ENCODE assay signal across 16 mouse cellular contexts in the genomic region with DNA sequence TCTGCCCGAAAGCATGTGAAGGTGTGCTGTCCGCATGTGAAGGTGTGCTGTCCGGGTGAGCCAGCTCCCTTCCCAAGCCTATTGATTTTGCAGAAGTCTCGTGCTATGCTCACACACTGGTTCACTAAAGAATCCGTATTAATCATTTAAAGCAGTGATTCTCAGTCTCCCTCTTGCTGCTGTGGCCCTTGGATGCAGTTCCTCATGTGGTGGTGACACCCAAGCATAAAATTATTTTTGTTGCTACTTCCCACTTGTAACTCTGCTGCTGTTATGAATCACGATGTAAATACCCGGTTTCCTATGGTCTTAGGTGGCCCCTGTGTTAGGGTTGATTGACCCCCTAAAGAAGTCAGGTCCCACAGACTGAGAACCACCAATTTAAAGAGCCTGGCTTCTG.
"Had no signal": no experiment of that assay in that cellular context is flagged by ENCODE, and none has a peak within 500 bp of the region (broad histone marks: within the 10 kb centered on the region; RNA-seq: fewer than 3 reads in every experiment).

No protein-coding gene starts in this region.

- ATAC-seq: hindbrain, postnatal 0 days; intestine, embryonic 15.5 days; intestine, postnatal 0 days had no signal

- DNase-seq: gastrocnemius, adult 2 months; gastrocnemius, postnatal 10 days; gastrocnemius, postnatal 25 days; heart, adult 11 months; heart, adult 2 months; heart, postnatal 14 days; heart, postnatal 36 days; kidney, adult 18-20 months; kidney, adult 8-10 months; kidney, postnatal 10 days; kidney, postnatal 25 days; kidney, postnatal 4 days; liver had no signal
